Mouse (Mus musculus) liver, embryonic 14.5 days (tissue): ENCODE data around the gene Slc29a1. TPM values are rescaled to one million over a fixed set of nuclear protein-coding genes. Genes with fewer than 3 reads are reported as not detected.

Source experiments
- ATAC-seq: fragments of 200-750 bp; cut with Nextera tagmentation; 2 replicates; pipeline ENCODE4 v1.8.0; 2017; ENCODE audit warnings: moderate number of reproducible peaks, mild to moderate bottlenecking, moderate library complexity; ENCODE audit not compliant: insufficient read depth
- DNase-seq, 3 experiments: peaks; one replicate each; pipeline ENCODE4 v3.0.0-alpha.2; 2012 to 2013; ENCODE audit warnings: low read depth in 3 of 3, low spot score in 3 of 3
- H3K27ac ChIP-seq: fragments of 300-500 bp; sonication (generic); 2 replicates; pipeline ENCODE4 v1.5.1; 2014; ENCODE audit warnings: moderate library complexity, mild to moderate bottlenecking, control low read depth, inconsistent platforms
- H3K27me3 ChIP-seq: fragments of 300-500 bp; sonication (generic); 2 replicates; pipeline ENCODE4 v1.6.1; 2014; ENCODE audit warnings: mild to moderate bottlenecking, low read length, moderate library complexity; ENCODE audit not compliant: control insufficient read depth, insufficient read depth
- H3K36me3 ChIP-seq: fragments of 300-500 bp; sonication (generic); replicated peaks from 2 replicates; pipeline ENCODE4 v1.6.1; 2014; ENCODE audit warnings: low read depth; ENCODE audit not compliant: control insufficient read depth, insufficient read depth
- H3K4me1 ChIP-seq, 2 experiments: fragments of 200-500 bp in 1 of 2; fragments of 300-500 bp in 1 of 2; sonication (generic) in 1 of 2; replicated peaks; 2 replicates each; pipeline ENCODE4 v1.6.1; 2012 to 2014; ENCODE audit warnings: antibody characterized with exemption in 1 of 2, inconsistent platforms in 1 of 2, low read length in 1 of 2; ENCODE audit not compliant: control insufficient read depth in 2 of 2, insufficient read depth in 2 of 2
- H3K4me2 ChIP-seq: fragments of 300-500 bp; sonication (generic); 2 replicates; pipeline ENCODE4 v1.6.1; 2014; ENCODE audit warnings: low read depth, mild to moderate bottlenecking, control low read depth, moderate library complexity
- H3K4me3 ChIP-seq, 2 experiments: fragments of 200-500 bp in 1 of 2; fragments of 300-500 bp in 1 of 2; sonication (generic) in 1 of 2; 2 replicates each; pipeline ENCODE4 v1.5.1; 2012 to 2014; ENCODE audit warnings: low read depth in 2 of 2, low read length in 2 of 2, mild to moderate bottlenecking in 2 of 2, control low read depth in 1 of 2, inconsistent platforms in 1 of 2, moderate library complexity in 1 of 2; ENCODE audit not compliant: insufficient read depth in 1 of 2
- H3K9ac ChIP-seq: fragments of 300-500 bp; sonication (generic); replicated peaks from 2 replicates; pipeline ENCODE4 v1.6.1; 2014; ENCODE audit warnings: mild to moderate bottlenecking, control low read depth, moderate library complexity
- H3K9me3 ChIP-seq: fragments of 300-500 bp; sonication (generic); 2 replicates; pipeline ENCODE4 v1.6.1; 2016; ENCODE audit warnings: low read length, mixed read lengths; ENCODE audit not compliant: control insufficient read depth
- CTCF ChIP-seq: IDR thresholded peaks from 2 replicates; pipeline ENCODE4 v1.5.1; 2016; ENCODE audit warnings: antibody characterized with exemption, low read depth, control low read depth
- EP300 ChIP-seq: IDR thresholded peaks from 2 replicates; pipeline ENCODE4 v1.6.1; 2016; ENCODE audit warnings: antibody characterized with exemption, low read depth
- WGBS: fragments of 180-500 bp; shearing (Covaris S2); extraction: QIAGEN DNeasy Blood & Tissue Kit; methylation state at CpG from one replicate; pipeline ENCODE4 v1.1.7; 2014; ENCODE audit not compliant: insufficient replicate concordance; 5-methylcytosine and 5-hydroxymethylcytosine counted together
- polyA plus RNA-seq, 2 experiments: library from polyadenylated mRNA; depleted of rRNA in 1 of 2; stranded (reverse) in 1 of 2; unstranded in 1 of 2; fragments of >200 nt; fragmentation: Nextera tagmentation in 1 of 2; extraction: Ambion mirVana in 1 of 2; gene quantifications; 2 replicates each; pipeline versions ENCODE4 v1.2.1 to v1.2.3; 2012 to 2014

The Slc29a1 gene
- polyA plus RNA-seq, 2 experiments = 152 to 177 TPM

GRCm38 (mm10) chr17:45557246-45557824, 42.1 kb downstream of the Slc29a1 start:
- no peaks in the 10 kb centered on the region for H3K9me3 ChIP-seq
- no peak for DNase-seq
- H3K4me2 ChIP-seq = peak overlapping the region; percentile 87; the same call in 1 of the 2 replicates
- peaks cover 15% of the 10 kb centered on the region for H3K27me3 ChIP-seq
- ATAC-seq = no peak
- peaks cover 0 to 11% of the 10 kb centered on the region in 2 experiments; a peak in 3 of 4 replicates for H3K4me1 ChIP-seq
- TF ChIP-seq CTCF (no peak), EP300 (no peak)
- no peaks in the 10 kb centered on the region for H3K36me3 ChIP-seq
- no peak overlapping the region for H3K27ac ChIP-seq
- no peak overlapping the region for H3K9ac ChIP-seq
- WGBS = 52% methylated on average over 7 of the region's 7 CpGs
- no peak overlapping the region for H3K4me3 ChIP-seq

- H3K4me2 ChIP-seq = peak overlapping the region; percentile 87
- peaks cover 17% of the 10 kb centered on the region for H3K27me3 ChIP-seq
- no peaks in the 10 kb centered on the region for H3K9me3 ChIP-seq
- peak overlapping the region; percentile 62 to 68; a peak in 3 of 4 replicates for H3K4me3 ChIP-seq
- no peaks in the 10 kb centered on the region for H3K36me3 ChIP-seq
- 34% methylated on average over 3 of the region's 3 CpGs for WGBS
- H3K9ac ChIP-seq = no peak overlapping the region
- TF ChIP-seq CTCF = no peak
- H3K4me1 ChIP-seq = peaks cover 0 to 13% of the 10 kb centered on the region in 2 experiments; a peak in 3 of 4 replicates
- ATAC-seq (no peak), DNase-seq (no peak)
- no peak overlapping the region for H3K27ac ChIP-seq
These were observed 42.7 kb downstream of the Slc29a1 start for GRCm38 (mm10) chr17:45556514-45557245.

GRCm38 (mm10) chr17:45556107-45556489, 43.3 kb downstream of the Slc29a1 start:
- peaks cover 21% of the 10 kb centered on the region for H3K27me3 ChIP-seq
- DNase-seq (no peak), ATAC-seq (no peak)

GRCm38 (mm10) chr17:45555452-45556106, 43.8 kb downstream of the Slc29a1 start, which contains the start of gene Nfkbie:
Nfkbie (plus strand) TSS chr17:45555703.
- WGBS = under 1% methylated on average over 38 of the region's 45 CpGs
- H3K27me3 ChIP-seq = peaks cover 26% of the 10 kb centered on the region
- no peaks in the 10 kb centered on the region for H3K9me3 ChIP-seq
- peaks cover 0 to 13% of the 10 kb centered on the region in 2 experiments; a peak in 3 of 4 replicates for H3K4me1 ChIP-seq
- DNase-seq = peak; percentile 75 to 84 (median 77)
- ATAC-seq = peak; percentile 65
- peak within 1 kb of the TSS; percentile 54 for H3K9ac ChIP-seq
- no peak for TF ChIP-seq CTCF
- no peak for TF ChIP-seq EP300
- H3K4me3 ChIP-seq = peak within 1 kb of the TSS; percentile 62 to 68
- H3K36me3 ChIP-seq = no peaks in the 10 kb centered on the region
- H3K27ac ChIP-seq = no peak within 1 kb of the TSS
- H3K4me2 ChIP-seq = peak within 1 kb of the TSS; percentile 87

More at GRCm38 (mm10) chr17:45556107-45556489, 43.3 kb downstream of the Slc29a1 start:
- Histone ChIP-seq H3K27ac (no peak overlapping the region), H3K9ac (peak overlapping the region; percentile 54), H3K36me3 (no peaks in the 10 kb centered on the region), H3K4me2 (peak overlapping the region; percentile 87), H3K4me3 (peak overlapping the region; percentile 62 to 68), H3K9me3 (no peaks in the 10 kb centered on the region), H3K4me1 (peaks cover 0 to 13% of the 10 kb centered on the region in 2 experiments; a peak in 3 of 4 replicates)
- TF ChIP-seq EP300 (no peak), CTCF (no peak)
- WGBS = 1% methylated on average over 14 of the region's 14 CpGs

GRCm38 (mm10) chr17:45554420-45554819, 45.0 kb downstream of the Slc29a1 start:
- WGBS = 20% methylated on average over 1 of the region's 1 CpGs
- TF ChIP-seq EP300 (no peak), CTCF (no peak)
- peaks cover 0 to 13% of the 10 kb centered on the region in 2 experiments; a peak in 3 of 4 replicates for H3K4me1 ChIP-seq
- H3K4me2 ChIP-seq = no peak overlapping the region
- H3K27ac ChIP-seq = no peak overlapping the region
- H3K9me3 ChIP-seq = no peaks in the 10 kb centered on the region
- no peak for DNase-seq
- H3K4me3 ChIP-seq = no peak overlapping the region
- no peaks in the 10 kb centered on the region for H3K36me3 ChIP-seq
- peaks cover 37% of the 10 kb centered on the region for H3K27me3 ChIP-seq
- no peak for ATAC-seq
- H3K9ac ChIP-seq = no peak overlapping the region
